Mouse (Mus musculus) kidney, postnatal 4 days (tissue): ENCODE results near the gene Hist1h4n.
"Not testable (repeated sequence)": the region's sequence is repeated elsewhere in the genome, so short reads cannot be mapped to it uniquely, and the experiment has no call there.

Source experiments
- DNase-seq, 2 experiments: peaks; one replicate each; pipeline ENCODE4 v3.0.0; 2021; ENCODE audit warnings: mixed read lengths in 2 of 2

Gene Hist1h4n

GRCm38 (mm10) chr13:21831418-21832394 lies at the start of gene Hist1h4n:
Gene Hist1h4n (minus strand): TSS chr13:21832196.
- DNase-seq, result peak in 1 of 2 experiments; percentile 26

- DNase-seq, result no peak
Measured at GRCm38 (mm10) chr13:21880735-21881134, 48.7 kb upstream of the Hist1h4n start.

GRCm38 (mm10) chr13:21865503-21865902 lies 33.5 kb upstream of the Hist1h4n start:
- DNase-seq, result not testable (repeated sequence)

GRCm38 (mm10) chr13:21861608-21862007 lies 29.6 kb upstream of the Hist1h4n start:
- no peak for DNase-seq

GRCm38 (mm10) chr13:21855698-21856162 lies 23.7 kb upstream of the Hist1h4n start:
- DNase-seq, result peak in 1 of 2 experiments; percentile 33

- peak; percentile 64 to 68 for DNase-seq
Measured at GRCm38 (mm10) chr13:21855146-21855545, 23.1 kb upstream of the Hist1h4n start.

- DNase-seq, result peak in 1 of 2 experiments; percentile 21
Measured at GRCm38 (mm10) chr13:21852215-21852945, 20.4 kb upstream of the Hist1h4n start.

GRCm38 (mm10) chr13:21850696-21851095 lies 18.7 kb upstream of the Hist1h4n start:
- not testable (repeated sequence) for DNase-seq

- no peak for DNase-seq
Measured at GRCm38 (mm10) chr13:21847883-21848282, 15.9 kb upstream of the Hist1h4n start.

GRCm38 (mm10) chr13:21846356-21846755 lies 14.4 kb upstream of the Hist1h4n start:
- not testable (repeated sequence) for DNase-seq

GRCm38 (mm10) chr13:21840508-21840907 lies 8.5 kb upstream of the Hist1h4n start:
- DNase-seq, result not testable (repeated sequence)

GRCm38 (mm10) chr13:21833461-21833860 lies 1.5 kb upstream of the Hist1h4n start, which contains the start of the genes Hist1h2ap and Hist1h2br:
Gene Hist1h2ap (minus strand): TSS chr13:21833507.
Gene Hist1h2br (plus strand): TSS chr13:21833743.
- not testable (repeated sequence) for DNase-seq

GRCm38 (mm10) chr13:21830344-21830743 lies 1.7 kb downstream of the Hist1h4n start:
- DNase-seq, result no peak

GRCm38 (mm10) chr13:21828511-21828910 lies 3.5 kb downstream of the Hist1h4n start:
- DNase-seq, result no peak

GRCm38 (mm10) chr13:21820082-21820890 lies 11.7 kb downstream of the Hist1h4n start:
- DNase-seq, result not testable (repeated sequence)

- DNase-seq, result peak in 1 of 2 experiments; percentile 22
Measured at GRCm38 (mm10) chr13:21812092-21812491, 19.9 kb downstream of the Hist1h4n start.

- peak; percentile 31 to 49 for DNase-seq
Measured at GRCm38 (mm10) chr13:21811539-21811938, 20.5 kb downstream of the Hist1h4n start, which contains the start of gene Hist1h4m. Gene Hist1h4m (plus strand): TSS chr13:21811746.

GRCm38 (mm10) chr13:21811074-21811473 lies 20.9 kb downstream of the Hist1h4n start:
- not testable (repeated sequence) for DNase-seq

- DNase-seq, result not testable (repeated sequence)
Measured at GRCm38 (mm10) chr13:21810073-21810472, 21.9 kb downstream of the Hist1h4n start, which contains the start of the genes Hist1h2bq and Hist1h2ao. Gene Hist1h2bq (minus strand): TSS chr13:21810197. Gene Hist1h2ao (plus strand): TSS chr13:21810465.

GRCm38 (mm10) chr13:21803058-21803457 lies 28.9 kb downstream of the Hist1h4n start:
- not testable (repeated sequence) for DNase-seq

GRCm38 (mm10) chr13:21797163-21797562 lies 34.8 kb downstream of the Hist1h4n start:
- DNase-seq, result not testable (repeated sequence)

- DNase-seq, result no peak
Measured at GRCm38 (mm10) chr13:21795584-21795983, 36.4 kb downstream of the Hist1h4n start.
